Mouse (Mus musculus) cerebellum, adult (tissue): Measurements from ENCODE around the gene Itgb1bp1.

Source experiments
- ATAC-seq: cut with Nextera tagmentation; 2 replicates; pipeline ENCODE4 v1.9.2; 2017; ENCODE audit warnings: mild to moderate bottlenecking, moderate library complexity, mixed read lengths; ENCODE audit not compliant: insufficient number of reproducible peaks, low FRiP score, low TSS enrichment

The Itgb1bp1 gene

GRCm38 (mm10) chr12:21302361-21302783 lies 16.3 kb upstream of the Itgb1bp1 start:
- ATAC-seq = no peak

GRCm38 (mm10) chr12:21301932-21302331 lies 15.8 kb upstream of the Itgb1bp1 start:
- ATAC-seq = no peak

GRCm38 (mm10) chr12:21301324-21301723 lies 15.2 kb upstream of the Itgb1bp1 start:
- no peak for ATAC-seq

GRCm38 (mm10) chr12:21298856-21299255 lies 12.8 kb upstream of the Itgb1bp1 start:
- ATAC-seq = no peak

- no peak for ATAC-seq
Measured at GRCm38 (mm10) chr12:21289651-21290050, 3.6 kb upstream of the Itgb1bp1 start.

- no peak for ATAC-seq
Measured at GRCm38 (mm10) chr12:21288716-21289395, 2.8 kb upstream of the Itgb1bp1 start.

- ATAC-seq = no peak; the same call in 1 of the 2 replicates
Measured at GRCm38 (mm10) chr12:21286712-21287650, 897 bp upstream of the Itgb1bp1 start.

- peak; percentile 73 for ATAC-seq
Measured at GRCm38 (mm10) chr12:21285508-21286242, 409 bp downstream of the Itgb1bp1 start.

GRCm38 (mm10) chr12:21284761-21285441 lies 1.2 kb downstream of the Itgb1bp1 start, which contains the start of gene Cpsf3:
Gene Cpsf3, plus strand, starts transcription at chr12:21285391.
- ATAC-seq = no peak

GRCm38 (mm10) chr12:21277352-21277864 lies 8.7 kb downstream of the Itgb1bp1 start:
- ATAC-seq = no peak

GRCm38 (mm10) chr12:21274446-21274845 lies 11.6 kb downstream of the Itgb1bp1 start:
- peak; percentile 52 for ATAC-seq

GRCm38 (mm10) chr12:21268083-21268616 lies 17.9 kb downstream of the Itgb1bp1 start:
- ATAC-seq = peak; percentile 45; the same call in 1 of the 2 replicates

GRCm38 (mm10) chr12:21266784-21267098 lies 19.3 kb downstream of the Itgb1bp1 start:
- no peak for ATAC-seq

GRCm38 (mm10) chr12:21265946-21266783 lies 19.9 kb downstream of the Itgb1bp1 start:
- peak; percentile 54; the same call in 1 of the 2 replicates for ATAC-seq

- no peak for ATAC-seq
Measured at GRCm38 (mm10) chr12:21265501-21265900, 20.6 kb downstream of the Itgb1bp1 start.

- no peak for ATAC-seq
Measured at GRCm38 (mm10) chr12:21264970-21265369, 21.1 kb downstream of the Itgb1bp1 start.

- ATAC-seq = no peak
Measured at GRCm38 (mm10) chr12:21264241-21264640, 21.8 kb downstream of the Itgb1bp1 start.

GRCm38 (mm10) chr12:21263256-21263655 lies 22.8 kb downstream of the Itgb1bp1 start:
- ATAC-seq = no peak

GRCm38 (mm10) chr12:21261521-21261920 lies 24.6 kb downstream of the Itgb1bp1 start:
- ATAC-seq = no peak
